Mouse (Mus musculus): ENCODE measurements around the gene Nit2.
A peak's percentile ranks its signal among the peaks of the same experiment; 100 is the strongest.
"Not testable (repeated sequence)": the region's sequence is repeated elsewhere in the genome, so short reads cannot be mapped to it uniquely, and the experiment has no call there.

The Nit2 gene

GRCm38 (mm10) chr16:57166611-57167513 lies at the start of gene Nit2:
Nit2 (minus strand) TSS chr16:57167341.
- peak; percentile 76 for DNase-seq (ENCODE audit: extremely low read depth, low read depth)

- DNase-seq (ENCODE audit: extremely low read depth, low read depth): peak; percentile 64
These were observed 48.8 kb upstream of the Nit2 start for GRCm38 (mm10) chr16:57215957-57216356.

GRCm38 (mm10) chr16:57211037-57211436 lies 43.9 kb upstream of the Nit2 start:
- DNase-seq (ENCODE audit: extremely low read depth, low read depth): peak; percentile 32

- no peak for DNase-seq (ENCODE audit: extremely low read depth, low read depth)
These were observed 41.2 kb upstream of the Nit2 start for GRCm38 (mm10) chr16:57208342-57208741.

- DNase-seq (ENCODE audit: extremely low read depth, low read depth): no peak
These were observed 30.1 kb upstream of the Nit2 start for GRCm38 (mm10) chr16:57197281-57197680.

- DNase-seq (ENCODE audit: extremely low read depth, low read depth): no peak
These were observed 29.4 kb upstream of the Nit2 start for GRCm38 (mm10) chr16:57196590-57196989.

GRCm38 (mm10) chr16:57191214-57191613 lies 24.1 kb upstream of the Nit2 start:
- no peak for DNase-seq (ENCODE audit: extremely low read depth, low read depth)

GRCm38 (mm10) chr16:57190390-57190789 lies 23.2 kb upstream of the Nit2 start:
- no peak for DNase-seq (ENCODE audit: extremely low read depth, low read depth)

- DNase-seq (ENCODE audit: extremely low read depth, low read depth): peak; percentile 73
These were observed 22.4 kb upstream of the Nit2 start for GRCm38 (mm10) chr16:57189493-57189892.

GRCm38 (mm10) chr16:57186618-57187017 lies 19.5 kb upstream of the Nit2 start:
- no peak for DNase-seq (ENCODE audit: extremely low read depth, low read depth)

GRCm38 (mm10) chr16:57182037-57182436 lies 14.9 kb upstream of the Nit2 start:
- DNase-seq (ENCODE audit: extremely low read depth, low read depth): no peak

- DNase-seq (ENCODE audit: extremely low read depth, low read depth): no peak
These were observed 14.0 kb upstream of the Nit2 start for GRCm38 (mm10) chr16:57181180-57181579.

- DNase-seq (ENCODE audit: extremely low read depth, low read depth): no peak
These were observed 10.5 kb upstream of the Nit2 start for GRCm38 (mm10) chr16:57177664-57178063.

GRCm38 (mm10) chr16:57177254-57177653 lies 10.1 kb upstream of the Nit2 start:
- DNase-seq (ENCODE audit: extremely low read depth, low read depth): no peak

- no peak for DNase-seq (ENCODE audit: extremely low read depth, low read depth)
These were observed 9.1 kb upstream of the Nit2 start for GRCm38 (mm10) chr16:57176276-57176675.

GRCm38 (mm10) chr16:57175751-57176150 lies 8.6 kb upstream of the Nit2 start:
- no peak for DNase-seq (ENCODE audit: extremely low read depth, low read depth)

GRCm38 (mm10) chr16:57174480-57174879 lies 7.3 kb upstream of the Nit2 start:
- DNase-seq (ENCODE audit: extremely low read depth, low read depth): not testable (repeated sequence)

- no peak for DNase-seq (ENCODE audit: extremely low read depth, low read depth)
These were observed 4.4 kb upstream of the Nit2 start for GRCm38 (mm10) chr16:57171570-57171969.

GRCm38 (mm10) chr16:57171161-57171560 lies 4.0 kb upstream of the Nit2 start:
- DNase-seq (ENCODE audit: extremely low read depth, low read depth): no peak

- DNase-seq (ENCODE audit: extremely low read depth, low read depth): no peak
These were observed 1.1 kb upstream of the Nit2 start for GRCm38 (mm10) chr16:57168236-57168635.

- DNase-seq (ENCODE audit: extremely low read depth, low read depth): no peak
These were observed 372 bp upstream of the Nit2 start for GRCm38 (mm10) chr16:57167514-57167912.

- no peak for DNase-seq (ENCODE audit: extremely low read depth, low read depth)
These were observed 1.1 kb downstream of the Nit2 start for GRCm38 (mm10) chr16:57166086-57166485.

GRCm38 (mm10) chr16:57165157-57165556 lies 2.0 kb downstream of the Nit2 start:
- no peak for DNase-seq (ENCODE audit: extremely low read depth, low read depth)
